Mouse (Mus musculus) retina, postnatal 7 days (tissue): ENCODE measurements around the gene Rhbdd3.

Experiments
- DNase-seq: peaks from one replicate; pipeline ENCODE4 v3.0.0-alpha.2; 2012; ENCODE audit warnings: low read depth, low spot score

Rhbdd3 gene

DNA sequence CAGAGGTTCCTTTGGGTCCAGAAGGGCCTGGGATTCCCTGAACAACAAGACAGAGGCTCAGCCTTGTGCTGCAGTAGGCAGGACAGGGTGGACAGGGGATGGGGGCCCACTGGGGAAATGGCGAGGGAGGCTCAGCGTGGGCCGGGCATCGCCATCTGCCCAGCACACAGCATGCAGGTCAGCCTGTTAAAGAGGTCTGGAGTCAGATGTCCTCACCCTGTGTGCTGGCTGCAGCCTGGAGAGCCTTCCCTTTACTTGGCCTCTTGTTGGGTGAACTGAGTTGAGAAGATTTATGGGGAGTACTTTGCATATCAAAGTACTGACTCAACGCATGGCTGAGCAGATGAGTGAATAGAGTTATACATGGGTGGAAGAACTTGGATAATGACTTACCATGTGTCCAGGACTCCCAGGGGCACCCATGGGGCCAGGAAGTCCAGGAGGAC lies 30.3 kb downstream of the Rhbdd3 start:
- no peak for DNase-seq

GRCm38 (mm10) chr11:5130111-5130665 lies 31.5 kb downstream of the Rhbdd3 start:
- no peak for DNase-seq

DNA sequence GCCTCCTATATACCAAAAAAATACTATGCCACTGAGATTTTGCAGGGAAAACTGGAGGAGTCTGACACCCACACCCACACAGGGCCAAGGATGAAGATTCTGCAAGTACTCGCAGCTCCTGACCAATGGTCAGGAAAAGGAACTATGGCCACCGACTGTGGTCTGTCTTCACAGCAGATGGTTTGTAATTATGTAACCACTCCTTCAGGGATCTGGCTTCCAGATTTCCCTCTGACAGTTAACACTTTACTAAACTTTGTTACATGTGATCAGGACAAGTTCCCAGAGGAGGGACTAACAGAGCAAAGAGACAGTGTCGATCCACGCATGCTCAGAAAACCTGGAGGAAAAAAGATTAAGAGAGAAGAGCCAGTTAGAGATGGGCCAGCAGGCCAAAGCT lies 34.0 kb downstream of the Rhbdd3 start:
- DNase-seq: no peak

DNA sequence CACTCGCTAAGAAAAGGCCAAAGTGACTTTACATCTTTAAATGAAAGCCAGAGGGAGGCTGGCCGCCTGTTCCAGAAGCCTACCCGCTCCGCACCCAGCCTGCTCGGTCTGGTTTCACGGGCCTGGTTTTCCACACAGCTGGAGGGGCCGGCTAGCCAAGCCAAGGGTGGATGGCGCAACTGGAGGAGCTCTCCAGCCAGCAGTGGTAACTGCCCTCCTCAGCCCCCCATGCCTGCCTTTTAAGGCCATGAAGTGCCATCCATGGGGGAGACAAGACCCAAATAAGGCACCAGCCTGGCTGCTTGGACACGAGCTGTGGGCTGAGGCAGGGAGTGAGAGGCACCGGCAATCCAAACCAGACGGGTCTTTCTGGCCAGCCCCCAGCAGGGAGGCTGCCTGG lies 37.2 kb downstream of the Rhbdd3 start:
- DNase-seq: no peak

- no peak for DNase-seq
These were observed 39.9 kb downstream of the Rhbdd3 start for GRCm38 (mm10) chr11:5138642-5139041.

- DNase-seq: no peak
These were observed 40.6 kb downstream of the Rhbdd3 start for GRCm38 (mm10) chr11:5139372-5139771.

GRCm38 (mm10) chr11:5140619-5141018 lies 41.9 kb downstream of the Rhbdd3 start:
- DNase-seq: no peak

GRCm38 (mm10) chr11:5141252-5141651 lies 42.5 kb downstream of the Rhbdd3 start:
- no peak for DNase-seq

DNA sequence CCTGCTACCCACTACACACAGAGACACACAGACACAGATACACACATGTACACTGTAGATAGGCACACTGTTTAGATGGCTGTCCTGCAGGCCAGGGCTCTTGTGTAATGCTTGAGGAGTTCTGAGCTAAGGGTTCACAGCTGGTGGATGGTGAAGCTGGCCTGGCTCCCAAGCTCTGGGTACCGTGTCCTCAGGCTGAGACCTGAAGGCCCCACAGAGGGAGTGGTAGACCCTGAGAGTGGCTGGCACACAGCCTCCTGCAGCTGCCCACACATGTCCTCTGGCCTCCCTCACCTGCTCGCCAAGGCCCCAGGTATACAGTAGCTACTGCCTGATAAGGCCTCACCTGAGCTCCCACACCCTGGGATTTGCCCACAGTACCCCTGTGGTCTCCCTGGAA lies 43.2 kb downstream of the Rhbdd3 start:
- no peak for DNase-seq

GRCm38 (mm10) chr11:5145600-5145999 lies 46.9 kb downstream of the Rhbdd3 start:
- no peak for DNase-seq

GRCm38 (mm10) chr11:5149249-5149648 lies 50.5 kb downstream of the Rhbdd3 start:
- DNase-seq: no peak

DNA sequence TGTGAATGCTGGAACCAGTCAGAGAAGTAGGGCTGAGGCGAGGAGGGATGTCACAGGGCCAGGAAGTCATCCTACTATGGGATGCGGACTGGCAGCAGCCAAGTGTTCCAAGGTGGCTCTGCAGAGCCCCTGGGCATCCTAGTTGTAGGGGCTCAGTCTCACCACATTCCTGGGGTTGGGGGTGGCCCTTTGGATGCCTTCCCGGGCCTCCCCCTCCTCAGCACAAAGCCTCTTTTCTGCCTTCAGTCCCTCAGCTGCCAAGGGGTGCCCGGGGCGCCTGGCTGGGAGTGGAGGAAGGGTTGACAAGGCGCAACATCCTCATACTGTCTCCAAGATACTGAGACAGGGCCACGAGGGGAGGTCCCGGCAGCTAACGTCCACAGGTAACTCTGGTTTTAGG lies 51.2 kb downstream of the Rhbdd3 start:
- DNase-seq: no peak

DNA sequence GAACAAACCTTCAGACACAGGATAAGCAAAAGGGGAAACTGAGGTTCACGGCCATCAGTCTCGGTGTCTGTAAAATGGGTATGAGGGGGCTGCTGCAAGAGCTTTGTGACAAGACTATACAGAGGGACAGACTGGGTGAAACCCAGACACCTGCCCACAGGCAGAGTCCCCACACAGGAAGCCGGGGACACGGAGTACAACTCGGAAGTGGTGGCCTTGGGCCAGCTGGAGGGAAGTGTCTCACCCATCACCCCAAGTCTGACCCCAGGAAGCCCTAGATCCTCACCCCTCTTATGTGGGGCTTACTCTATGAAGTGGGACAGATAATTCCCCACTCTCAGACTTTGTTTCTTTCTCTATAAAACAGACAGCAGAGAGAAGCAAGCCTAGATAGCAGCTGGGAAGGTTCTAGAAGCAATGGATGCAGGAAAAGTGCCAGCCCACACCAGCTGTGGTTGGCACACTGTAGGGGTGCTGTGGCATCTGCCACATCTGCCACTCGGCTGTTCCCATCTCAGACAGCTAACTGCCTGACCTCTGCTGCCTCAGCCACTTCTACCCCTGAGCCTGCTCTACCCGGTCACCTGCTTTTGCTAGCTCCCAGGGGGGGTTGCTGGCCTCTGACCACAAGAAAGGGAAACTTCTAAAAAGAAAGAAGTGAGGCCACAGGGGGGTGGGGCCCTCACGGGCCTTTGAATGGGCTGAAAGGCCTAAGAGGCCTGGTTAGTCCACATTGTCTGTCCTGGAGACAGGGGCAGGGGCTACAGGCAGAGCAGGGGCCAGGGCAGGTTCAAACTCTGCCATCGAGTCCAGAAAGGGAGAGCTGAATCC lies 51.9 kb downstream of the Rhbdd3 start:
- no peak for DNase-seq

DNA sequence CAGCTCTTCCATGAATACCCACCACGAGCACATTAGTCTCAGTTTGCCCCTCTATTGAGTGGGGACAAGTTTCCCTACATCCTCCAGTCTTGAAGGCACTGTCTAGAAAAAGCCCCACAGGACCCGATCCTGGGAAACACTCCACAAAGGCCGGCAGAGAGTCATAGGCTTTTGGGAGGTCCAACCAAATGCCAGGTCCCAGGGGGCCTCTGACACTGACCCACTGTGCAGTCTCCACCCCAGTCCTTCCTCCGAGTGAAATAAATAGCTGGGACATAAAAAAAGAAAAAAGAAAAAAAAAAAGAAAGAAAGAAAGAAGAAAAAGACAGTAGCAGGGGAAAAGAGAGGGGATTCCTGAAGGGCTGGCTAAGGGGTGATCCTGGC lies 52.5 kb downstream of the Rhbdd3 start:
- no peak for DNase-seq

DNA sequence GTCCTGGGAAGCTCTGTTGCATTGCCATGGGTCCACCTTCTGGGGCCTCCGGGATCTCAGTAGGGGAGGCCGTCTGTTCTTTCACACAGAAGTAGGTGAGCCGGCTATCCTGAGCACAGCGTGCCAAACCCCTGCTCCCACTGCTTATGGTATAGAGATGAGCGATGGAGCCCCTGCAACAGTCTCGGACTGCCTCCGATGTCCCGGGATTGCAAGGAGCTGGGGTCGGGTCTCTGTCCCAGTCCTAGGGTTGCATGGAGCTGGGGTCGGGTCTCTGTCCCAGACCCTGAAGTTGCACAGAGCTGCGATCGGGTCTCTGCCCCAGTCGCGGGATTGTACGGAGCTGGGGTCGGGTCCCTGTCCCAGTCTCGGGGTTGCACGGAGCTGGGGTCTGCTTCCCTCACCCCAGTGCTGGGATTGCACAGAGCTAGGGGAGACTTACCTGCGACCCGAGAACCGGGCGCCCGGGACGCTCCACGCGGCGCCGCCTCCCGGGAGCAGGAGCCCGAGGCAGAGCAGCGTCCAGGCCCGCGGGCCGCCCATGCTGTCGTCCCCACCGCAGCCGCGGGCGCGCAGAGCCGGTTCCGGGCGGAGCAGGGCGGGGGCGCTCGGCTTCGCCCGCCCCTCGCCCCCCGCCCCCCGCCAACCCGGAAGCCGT lies 53.1 kb downstream of the Rhbdd3 start, which contains the start of gene Emid1:
Gene Emid1, minus strand, starts transcription at position 578 of the 658 bp plus-strand sequence.
- DNase-seq: no peak

- DNase-seq: no peak
These were observed 56.5 kb downstream of the Rhbdd3 start for GRCm38 (mm10) chr11:5154961-5155805.
